Mouse (Mus musculus) liver, adult 10 weeks (tissue): Measurements from ENCODE around the gene Gps1. TPM values are rescaled to one million over a fixed set of nuclear protein-coding genes. Genes with fewer than 3 reads are reported as not detected.

ENCODE experiments used
- polyA plus RNA-seq: library from polyadenylated mRNA; stranded (reverse); fragments of 350-450 nt; fragmentation: Illumina TruSeq; extraction: RNeasy Lipid Tissue Mini Kit (QIAGEN cat#74804); gene quantifications from one replicate; pipeline ENCODE4 v1.2.3, GENCODE M21; 2014; ENCODE audit warnings: low read depth, low replicate concordance

The Gps1 gene
- polyA plus RNA-seq: 8.5 TPM

DNA sequence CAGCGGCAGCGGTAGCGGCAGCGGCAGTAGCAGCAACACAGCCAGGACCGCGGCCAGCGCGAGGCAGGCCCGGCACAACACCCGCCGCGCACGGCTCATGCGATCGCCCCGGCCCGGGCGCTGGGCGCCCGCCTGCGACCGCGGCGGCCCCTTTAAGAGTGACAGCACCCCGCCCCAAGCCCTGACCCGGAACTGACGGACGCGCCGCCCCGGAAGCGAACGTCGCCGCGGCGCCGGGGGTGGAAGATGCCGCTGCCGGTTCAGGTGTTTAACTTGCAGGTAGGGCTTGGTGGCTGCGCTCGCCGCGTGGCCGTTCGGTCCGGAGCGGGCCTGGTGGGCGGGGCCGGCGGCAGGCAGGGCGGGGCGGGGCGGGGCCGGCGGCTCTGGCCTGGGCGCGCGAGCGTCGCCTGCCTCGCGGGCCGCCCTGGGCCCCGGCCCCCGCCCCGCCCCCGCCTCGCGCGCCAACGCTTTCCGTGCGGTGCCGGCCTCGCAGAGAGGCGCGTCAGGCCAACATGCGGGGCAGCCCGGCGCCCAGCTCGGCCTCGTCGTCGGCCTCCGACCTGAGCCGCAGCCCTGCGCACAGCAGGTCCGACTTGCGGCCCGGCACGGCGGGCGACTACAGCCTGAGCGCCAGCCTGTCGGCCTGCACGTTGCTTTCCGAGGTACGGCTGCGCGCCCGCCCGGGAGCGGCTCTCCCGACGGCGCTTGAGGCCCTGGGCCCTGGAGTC is at the start of gene Gps1, which contains the start of gene Rfng:
TSS of gene Gps1 (plus strand) at position 209 of the 728 bp plus-strand sequence.
TSS of gene Rfng (minus strand) at position 144 of the 728 bp plus-strand sequence.

DNA sequence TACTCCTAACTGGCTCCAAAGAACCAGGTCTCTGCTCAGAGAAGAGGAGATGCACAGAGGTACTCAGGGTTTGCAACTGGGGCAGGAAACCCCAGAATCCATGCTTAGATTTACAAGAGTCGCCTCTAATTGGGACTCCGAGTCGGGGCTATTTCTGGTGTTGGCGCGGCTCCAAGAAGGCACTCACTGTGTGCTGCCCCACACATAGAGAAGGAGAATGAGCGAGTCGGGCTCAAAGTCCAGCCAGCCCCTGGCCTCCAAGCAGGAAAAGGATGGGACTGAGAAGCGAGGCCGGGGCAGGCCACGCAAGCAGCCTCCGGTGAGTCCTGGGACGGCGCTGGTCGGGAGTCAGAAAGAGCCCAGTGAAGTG is 21.4 kb upstream of the Gps1 start, which contains the start of gene Hmga1b:
TSS of gene Hmga1b (plus strand) at position 123 of the 370 bp plus-strand sequence.

DNA sequence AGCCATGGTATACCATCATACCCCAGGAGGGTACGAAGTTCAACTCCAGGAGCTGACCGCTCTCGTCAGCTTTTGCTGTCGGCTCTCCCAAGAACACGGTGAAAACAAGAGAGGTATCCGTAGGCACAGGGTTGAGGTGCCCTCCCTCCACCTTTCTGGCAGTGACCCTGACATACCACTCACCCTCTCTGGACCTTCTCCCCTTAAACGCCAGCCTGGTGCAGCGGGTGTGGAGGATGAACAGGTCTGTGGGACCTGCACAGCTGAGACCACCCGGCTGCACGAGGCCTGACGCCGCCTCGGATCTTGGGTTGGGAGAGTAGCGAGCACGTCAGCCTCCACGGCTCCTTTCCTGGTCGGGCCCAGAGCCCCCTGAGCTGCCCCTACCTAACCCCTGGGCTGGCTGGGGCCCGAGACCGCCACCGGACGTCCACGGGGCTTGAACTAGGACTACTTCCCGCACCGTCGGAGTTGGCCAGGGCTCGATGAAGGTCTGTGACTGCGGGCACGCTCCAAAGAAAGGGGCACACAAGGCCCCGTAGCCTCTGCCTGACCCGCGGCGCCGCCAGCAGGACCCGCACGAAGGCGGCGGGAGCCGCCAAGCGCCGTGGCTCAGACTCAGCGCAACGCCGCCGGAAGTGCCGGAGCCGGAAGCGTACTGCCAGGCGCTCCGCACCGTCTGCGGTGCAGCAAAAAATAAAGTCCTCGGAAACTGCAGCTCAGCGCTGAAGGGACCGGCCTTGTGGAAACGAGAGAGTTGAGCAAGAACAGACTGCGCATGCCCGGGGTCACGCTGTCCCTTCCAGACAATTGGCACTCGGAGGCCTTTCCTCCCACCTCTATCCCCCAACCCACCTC is 11.9 kb downstream of the Gps1 start, which contains the start of gene Dus1l:
TSS of gene Dus1l (minus strand) at position 648 of the 858 bp plus-strand sequence.

DNA sequence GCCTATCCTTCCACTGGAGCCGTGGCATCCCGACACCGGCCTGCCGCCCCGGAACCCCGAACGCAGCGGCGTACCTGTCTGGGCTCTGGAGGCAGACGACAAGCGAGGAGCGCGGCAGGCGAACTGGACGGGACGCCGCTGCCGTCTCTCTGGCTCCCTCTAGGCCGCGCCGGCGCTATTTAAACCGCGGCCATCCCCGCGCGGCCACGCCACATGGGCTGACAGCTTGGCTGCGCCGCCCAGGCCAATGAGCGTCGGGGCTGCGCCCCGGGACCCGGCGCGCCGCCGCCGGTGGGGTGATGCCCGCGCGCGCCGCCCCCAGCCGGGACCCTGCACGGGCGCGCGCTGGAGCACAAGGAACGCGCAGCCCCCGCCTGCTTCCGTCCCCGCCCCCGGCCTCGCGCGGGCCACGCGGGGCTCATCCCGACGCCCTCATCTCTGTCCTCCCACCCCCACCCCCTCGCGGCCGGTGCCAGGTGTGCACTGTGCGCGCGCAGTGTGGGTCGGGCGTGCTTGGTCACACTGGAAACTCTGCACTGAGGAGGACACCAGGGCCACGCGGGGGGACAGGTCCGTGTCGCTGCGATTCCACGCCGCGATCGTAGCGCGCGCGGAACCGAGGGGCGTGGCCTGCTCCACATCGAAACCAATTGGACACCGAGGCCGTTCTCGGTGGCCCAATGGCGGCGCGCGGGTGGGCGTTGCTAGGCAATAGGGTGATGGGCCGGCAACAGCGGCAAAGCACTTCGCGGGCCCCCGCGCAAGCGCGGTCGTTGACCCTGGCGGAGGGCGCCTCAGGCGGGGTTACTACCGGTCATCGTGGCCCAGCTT is 40.1 kb downstream of the Gps1 start, which contains the start of gene Fasn:
TSS of gene Fasn (minus strand) at position 592 of the 831 bp plus-strand sequence.

Other genes starting within 250 kb of the Gps1 start
- 1.0 TPM for gene Mcrip1, start 234.5 kb upstream of the Gps1 start, polyA plus RNA-seq
- not detected for gene Ppp1r27, start 233.1 kb upstream of the Gps1 start, polyA plus RNA-seq
- gene P4hb, start 211.0 kb upstream of the Gps1 start, polyA plus RNA-seq: 507 TPM
- gene Arhgdia, start 202.6 kb upstream of the Gps1 start, polyA plus RNA-seq: 9.6 TPM
- 8.3 TPM for gene Alyref, start 185.9 kb upstream of the Gps1 start, polyA plus RNA-seq
- 5.2 TPM for gene Anapc11, start 185.9 kb upstream of the Gps1 start, polyA plus RNA-seq
- gene Npb, start 175.8 kb upstream of the Gps1 start, polyA plus RNA-seq: not detected
- gene Pcyt2, start 166.3 kb upstream of the Gps1 start, polyA plus RNA-seq: 110 TPM
- 8.9 TPM for gene Sirt7, start 159.0 kb upstream of the Gps1 start, polyA plus RNA-seq
- gene Mafg, start 150.7 kb upstream of the Gps1 start, polyA plus RNA-seq: 13.1 TPM
- not detected for gene Pycr1, start 140.5 kb upstream of the Gps1 start, polyA plus RNA-seq
- not detected for gene Myadml2, start 136.1 kb upstream of the Gps1 start, polyA plus RNA-seq
- gene Notum, start 123.1 kb upstream of the Gps1 start, polyA plus RNA-seq: 1.4 TPM
- gene Aspscr1, start 111.3 kb upstream of the Gps1 start, polyA plus RNA-seq: 5.6 TPM
- 4.1 TPM for gene Cenpx, start 70.5 kb upstream of the Gps1 start, polyA plus RNA-seq
- 0.16 TPM for gene Lrrc45, start 70.3 kb upstream of the Gps1 start, polyA plus RNA-seq
- gene Rac3, start 62.8 kb upstream of the Gps1 start, polyA plus RNA-seq: not detected
- 13.1 TPM for gene Dcxr, start 57.0 kb upstream of the Gps1 start, polyA plus RNA-seq
- not detected for gene Cbr2, start 52.2 kb upstream of the Gps1 start, polyA plus RNA-seq
- gene Hmga1b, start 21.5 kb upstream of the Gps1 start, polyA plus RNA-seq: not detected
- gene Rfng, start 65 bp upstream of the Gps1 start, polyA plus RNA-seq: 0.87 TPM
- gene Dus1l, start 12.1 kb downstream of the Gps1 start, polyA plus RNA-seq: 16.2 TPM
- gene Fasn, start 40.3 kb downstream of the Gps1 start, polyA plus RNA-seq: 6.6 TPM
- 0.50 TPM for gene Ccdc57, start 148.6 kb downstream of the Gps1 start, polyA plus RNA-seq
- gene Slc16a3, start 164.2 kb downstream of the Gps1 start, polyA plus RNA-seq: not detected
- gene Csnk1d, start 207.1 kb downstream of the Gps1 start, polyA plus RNA-seq: 20.9 TPM